Mouse (Mus musculus): Measurements from ENCODE around the gene Prkcb.

Gene Prkcb

DNA sequence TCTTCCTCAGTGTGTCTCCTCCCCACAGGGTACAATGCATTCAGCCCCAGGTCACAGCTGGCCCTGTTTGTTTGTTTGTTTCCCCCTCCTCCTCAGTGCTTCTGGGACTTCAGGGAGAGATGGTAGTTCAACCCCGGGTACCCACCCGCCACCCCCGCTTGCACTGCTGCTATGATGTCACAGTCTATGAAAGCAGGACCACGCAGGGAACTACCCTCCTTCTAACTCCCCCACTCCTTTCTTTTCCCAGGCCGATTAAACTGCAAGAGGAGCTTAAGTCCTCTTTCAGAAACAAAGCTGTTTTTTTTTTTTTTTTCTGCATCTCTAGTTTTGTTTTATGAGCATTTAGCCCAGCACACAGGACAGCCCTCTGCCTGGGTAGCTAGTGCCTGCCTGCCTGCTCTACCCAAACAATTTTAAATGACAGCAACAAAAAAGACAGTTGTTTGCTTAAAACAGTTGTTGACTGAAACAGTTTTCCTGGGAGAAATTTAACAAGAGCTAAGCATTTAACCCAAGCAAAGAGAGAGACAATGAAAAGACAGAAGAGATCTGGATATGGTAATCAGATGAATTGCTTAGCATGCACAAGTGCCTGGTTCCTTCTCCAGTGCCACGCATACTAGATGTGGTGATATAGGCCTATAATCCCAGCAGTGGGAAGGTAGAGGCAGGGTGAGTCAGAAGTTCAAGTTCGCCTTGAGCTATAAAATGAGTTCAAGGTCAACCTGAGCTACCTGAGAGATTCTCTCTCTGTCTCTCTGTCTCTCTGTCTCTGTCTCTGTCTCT lies 232.5 kb downstream of the Prkcb start:
- DNase-seq (ENCODE audit: low spot score in 2 of 2), result no peak

DNA sequence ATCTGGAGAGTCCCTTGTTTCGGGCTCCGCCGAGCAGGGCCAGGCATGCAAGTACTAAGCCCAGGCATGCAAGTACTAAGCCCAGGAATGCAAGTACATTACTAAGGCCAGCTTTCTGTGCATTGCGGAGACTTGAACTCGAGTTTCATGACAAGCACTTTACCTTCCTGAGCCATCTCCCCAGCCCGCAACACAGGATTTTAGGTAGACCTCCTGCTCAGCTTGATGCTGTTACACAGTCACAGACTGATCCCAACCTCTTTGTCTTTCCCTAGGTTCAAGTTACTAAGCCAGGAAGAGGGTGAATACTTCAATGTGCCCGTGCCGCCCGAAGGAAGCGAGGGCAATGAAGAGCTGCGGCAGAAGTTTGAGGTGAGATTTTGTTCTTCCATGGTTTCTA lies 239.7 kb downstream of the Prkcb start:
- no peak for DNase-seq (ENCODE audit: low spot score in 2 of 2)

DNA sequence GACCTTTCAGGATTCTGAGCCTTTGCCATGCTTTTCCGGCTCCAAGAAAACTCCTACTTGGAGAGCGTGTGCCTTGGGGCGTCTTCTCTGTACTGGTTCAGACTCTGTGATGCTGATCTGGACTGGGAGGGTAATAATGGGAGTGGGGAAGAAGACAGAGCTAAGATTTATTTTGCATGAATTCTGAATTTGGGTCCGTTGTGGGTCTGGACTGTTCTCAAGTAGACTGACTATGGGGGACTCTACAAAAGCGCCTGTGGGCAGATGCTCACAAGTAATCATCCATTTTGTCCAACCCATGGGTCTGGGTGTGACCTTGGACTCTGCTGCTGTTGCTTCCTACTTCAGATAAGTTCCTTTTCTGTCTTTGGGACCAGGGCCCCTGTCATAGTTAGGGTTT lies 240.1 kb downstream of the Prkcb start:
- DNase-seq (ENCODE audit: low spot score in 2 of 2), result no peak

DNA sequence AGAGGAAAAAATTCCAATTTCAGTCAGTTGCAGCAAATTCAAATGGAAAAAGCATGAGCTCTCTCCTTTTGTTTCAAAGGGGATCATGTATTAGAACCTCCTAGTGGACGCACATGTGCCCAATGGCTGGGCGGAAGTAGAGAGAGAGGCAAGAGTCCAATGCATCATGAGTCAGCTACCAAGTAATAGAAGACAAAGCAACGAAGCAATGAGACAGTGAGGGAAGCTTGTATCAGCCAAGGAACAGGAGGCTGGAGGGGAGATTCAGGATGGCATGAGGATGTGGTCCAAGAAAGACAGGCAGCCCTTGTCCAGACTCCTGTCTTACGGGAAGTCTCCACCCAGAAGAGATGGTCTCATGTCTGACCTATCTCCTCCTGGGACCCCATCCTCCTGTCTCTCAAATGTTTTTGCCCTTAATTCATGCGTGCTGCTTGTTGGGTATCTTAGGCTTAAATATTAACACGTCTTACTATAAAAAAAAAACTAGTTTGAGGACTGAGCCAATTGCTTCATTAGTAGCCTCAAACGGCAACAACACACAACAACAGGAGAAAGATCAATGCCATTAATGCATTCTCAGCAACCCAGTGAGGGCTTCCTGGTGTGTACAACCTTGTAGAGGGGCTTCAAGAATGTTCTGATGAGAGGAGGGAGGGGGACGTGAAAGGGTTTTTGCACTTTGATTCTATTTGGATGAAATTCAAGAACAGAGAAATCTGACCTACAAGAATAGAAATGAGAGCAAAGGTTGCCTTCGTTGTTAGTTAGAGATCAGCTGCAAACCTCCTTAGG lies 245.2 kb downstream of the Prkcb start:
- no peak for DNase-seq (ENCODE audit: low spot score in 2 of 2)

DNA sequence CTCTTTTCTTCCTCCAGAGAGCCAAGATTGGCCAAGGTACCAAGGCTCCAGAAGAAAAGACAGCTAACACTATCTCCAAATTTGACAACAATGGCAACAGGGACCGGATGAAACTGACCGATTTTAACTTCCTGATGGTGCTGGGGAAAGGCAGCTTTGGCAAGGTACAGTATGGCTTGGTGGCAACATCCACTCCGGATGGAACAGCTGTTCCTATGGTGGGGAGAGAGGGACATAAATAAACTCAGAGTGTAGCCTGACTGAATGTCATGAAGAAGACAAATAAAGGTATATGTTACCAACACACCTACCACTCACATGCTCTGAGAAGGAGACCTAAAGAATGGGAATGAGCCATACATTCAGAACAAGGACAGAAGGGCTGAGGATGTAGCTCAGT lies 256.1 kb downstream of the Prkcb start:
- no peak for DNase-seq (ENCODE audit: low spot score in 2 of 2)

DNA sequence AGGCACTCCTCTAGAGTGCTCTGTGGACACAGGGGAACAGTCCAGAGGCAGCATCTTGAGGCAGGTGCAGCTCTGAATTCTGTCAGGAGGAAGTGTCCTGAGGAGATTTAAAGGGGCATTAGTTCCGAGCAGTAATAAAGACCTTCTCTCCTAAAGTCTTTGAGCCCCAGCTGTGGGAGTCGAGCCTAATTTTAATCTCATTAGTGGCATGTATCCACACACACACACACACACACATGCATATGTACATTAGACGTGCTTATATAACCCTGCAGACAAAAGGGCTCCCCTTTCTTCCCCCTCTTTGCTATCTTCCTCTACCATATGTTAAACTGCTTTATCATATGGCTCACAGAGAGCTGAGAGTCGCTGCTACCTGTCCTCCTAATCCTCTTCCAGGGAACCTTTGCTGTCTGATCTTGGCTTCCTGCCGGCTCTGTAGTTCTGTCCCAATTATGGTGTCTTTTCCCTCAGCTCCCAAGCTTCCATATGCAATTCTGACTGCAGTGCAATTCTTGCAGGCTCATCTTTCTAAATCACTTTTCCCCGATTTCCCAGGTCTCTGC lies 268.1 kb downstream of the Prkcb start:
- DNase-seq (ENCODE audit: low spot score in 2 of 2), result no peak

DNA sequence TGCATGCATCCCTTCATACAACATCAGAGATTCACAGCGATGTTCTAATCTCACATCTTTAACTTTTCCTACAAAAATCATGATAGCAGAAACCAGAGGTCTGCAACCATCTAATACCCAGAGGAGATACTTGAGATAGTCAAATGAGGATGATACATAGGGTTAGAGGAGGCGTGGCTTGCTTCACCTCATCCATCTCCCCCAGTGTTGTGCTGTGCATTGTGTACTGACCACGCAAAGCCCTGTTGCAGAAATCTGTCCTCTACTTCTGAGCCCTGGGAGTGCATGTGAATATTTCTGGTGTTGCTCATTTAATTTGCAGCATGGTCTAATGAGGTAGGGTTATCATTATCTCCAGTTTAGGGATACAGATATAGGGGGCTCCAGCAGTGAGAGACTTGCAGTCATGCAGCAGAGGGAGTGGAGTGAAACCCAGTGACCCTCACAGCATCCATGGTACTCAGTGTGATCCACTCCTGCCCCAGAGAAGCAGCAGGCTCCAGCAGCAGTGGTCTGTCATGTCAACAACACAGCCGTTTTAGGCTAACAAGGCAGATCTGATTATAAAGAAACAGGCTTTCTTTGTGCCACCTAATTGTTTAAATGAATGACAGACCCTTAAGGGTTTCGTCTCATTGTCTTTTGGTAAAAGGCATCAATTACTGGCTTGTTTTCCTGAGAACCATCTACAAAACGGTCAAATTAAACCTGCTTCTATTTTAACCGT lies 269.7 kb downstream of the Prkcb start:
- DNase-seq (ENCODE audit: low spot score in 2 of 2), result no peak

DNA sequence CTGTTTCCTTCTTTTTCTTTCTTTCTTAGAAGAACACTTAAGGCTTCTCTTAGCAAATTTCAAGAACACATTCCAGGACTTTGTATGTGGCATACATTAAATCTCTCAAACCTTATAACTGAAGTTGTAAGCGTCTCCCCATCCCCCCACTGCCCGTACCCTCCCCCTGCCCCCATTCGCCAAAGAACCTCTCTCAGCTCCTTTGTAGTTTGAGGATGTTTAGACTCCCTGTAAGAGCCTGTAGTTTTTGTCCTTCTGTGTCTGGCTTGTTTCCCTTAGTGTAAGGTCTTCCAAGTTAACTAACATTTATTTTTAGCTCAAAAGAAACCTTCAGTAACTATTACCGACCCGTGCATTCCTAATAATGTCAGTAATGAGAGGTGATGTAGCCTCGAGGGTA lies 270.4 kb downstream of the Prkcb start:
- no peak for DNase-seq (ENCODE audit: low spot score in 2 of 2)

DNA sequence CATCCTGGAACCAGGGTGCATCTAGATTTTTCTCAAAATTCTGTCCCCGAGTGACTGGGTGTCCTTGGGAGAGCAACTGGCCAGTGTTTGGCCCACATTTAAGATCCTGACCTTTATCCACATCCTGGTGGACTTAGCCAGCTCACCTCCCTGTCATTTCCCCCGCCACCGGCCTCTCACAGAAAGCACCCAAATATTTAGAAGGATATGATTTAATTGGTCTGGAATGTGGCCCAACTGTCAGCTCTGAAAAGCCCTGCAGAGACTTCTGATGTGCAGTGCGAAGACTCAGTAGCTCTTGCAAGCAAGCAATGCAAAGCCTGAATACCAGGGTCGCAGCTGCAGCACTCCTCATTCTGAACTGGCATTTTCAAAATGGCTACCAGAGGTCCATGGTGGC lies 274.0 kb downstream of the Prkcb start:
- no peak for DNase-seq (ENCODE audit: low spot score in 2 of 2)

DNA sequence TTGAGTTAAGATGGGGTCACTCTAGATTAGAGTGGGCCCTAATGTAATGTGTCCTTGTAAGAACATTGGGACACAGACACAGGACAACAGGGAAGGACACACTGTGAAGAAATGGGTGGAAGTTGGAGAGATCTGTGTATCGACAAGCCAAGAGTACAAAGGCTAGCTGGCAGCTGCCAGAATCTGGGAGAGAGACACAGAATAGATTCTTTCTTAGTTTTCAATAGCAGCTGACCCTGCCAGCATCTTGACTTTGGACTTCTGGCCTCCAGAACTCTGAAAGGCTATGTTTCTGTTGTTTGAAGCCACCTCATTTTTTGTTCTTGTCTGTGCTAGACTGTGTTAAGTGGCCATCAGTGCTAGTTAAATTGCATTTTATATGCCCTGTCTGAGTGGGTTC lies 276.8 kb downstream of the Prkcb start:
- DNase-seq (ENCODE audit: low spot score in 2 of 2), result no peak

DNA sequence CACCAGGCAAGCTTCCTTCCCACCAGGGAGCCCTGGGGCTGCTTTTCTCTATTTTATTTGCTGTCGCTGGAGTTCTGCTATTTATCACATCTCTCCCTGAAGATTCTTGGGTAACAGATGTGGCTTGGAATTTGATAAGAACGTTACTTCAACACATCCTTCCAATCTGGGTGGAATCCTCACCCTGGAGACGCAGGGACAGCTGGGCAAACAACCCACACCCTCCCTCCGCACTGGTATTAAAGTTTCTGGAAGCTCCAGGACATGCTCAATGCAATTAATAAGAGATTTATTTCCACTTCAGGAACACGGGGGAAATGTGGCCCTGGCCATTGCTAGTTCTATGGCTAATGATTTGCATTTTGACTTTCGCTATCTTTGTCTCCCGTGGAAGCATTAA lies 277.5 kb downstream of the Prkcb start:
- no peak for DNase-seq (ENCODE audit: low spot score in 2 of 2)

DNA sequence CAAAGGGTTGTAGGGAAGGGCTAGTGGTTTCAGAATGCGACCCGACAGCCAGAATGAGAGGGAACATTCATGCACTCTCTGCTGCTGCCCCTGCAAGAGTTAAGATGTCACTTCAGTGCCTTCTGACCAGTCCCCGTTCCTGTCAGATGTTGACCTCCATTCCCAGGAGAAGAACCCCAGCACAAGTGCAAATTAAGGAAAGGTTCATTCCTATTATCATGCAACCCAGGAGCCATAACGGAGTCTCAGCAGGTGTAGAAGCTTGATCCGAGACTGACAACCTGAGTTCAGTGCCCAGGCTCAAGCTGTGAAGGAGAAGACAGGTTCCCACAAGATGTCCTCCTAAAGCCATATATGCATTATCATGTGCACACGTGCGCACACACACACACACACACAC lies 280.2 kb downstream of the Prkcb start:
- no peak for DNase-seq (ENCODE audit: low spot score in 2 of 2)

DNA sequence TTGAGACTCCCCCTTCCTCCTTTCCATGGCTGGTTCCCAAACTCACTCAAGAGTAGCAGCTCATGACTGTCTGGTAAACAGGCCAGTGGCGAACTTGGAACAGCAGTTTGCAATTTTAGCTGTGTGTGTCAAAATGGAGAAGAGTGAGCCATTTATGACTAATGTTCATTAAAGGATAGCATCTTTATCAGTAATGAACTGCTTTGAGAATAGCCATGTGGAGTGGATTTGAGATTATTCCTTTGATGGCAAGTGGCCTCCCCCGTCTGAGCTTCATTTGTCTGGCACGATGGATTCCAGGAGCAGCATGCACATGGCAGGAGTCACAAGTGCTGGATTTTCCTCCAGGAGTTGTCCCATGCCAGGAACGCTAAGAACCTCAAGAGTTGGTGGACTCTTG lies 281.9 kb downstream of the Prkcb start:
- no peak for DNase-seq (ENCODE audit: low spot score in 2 of 2)

DNA sequence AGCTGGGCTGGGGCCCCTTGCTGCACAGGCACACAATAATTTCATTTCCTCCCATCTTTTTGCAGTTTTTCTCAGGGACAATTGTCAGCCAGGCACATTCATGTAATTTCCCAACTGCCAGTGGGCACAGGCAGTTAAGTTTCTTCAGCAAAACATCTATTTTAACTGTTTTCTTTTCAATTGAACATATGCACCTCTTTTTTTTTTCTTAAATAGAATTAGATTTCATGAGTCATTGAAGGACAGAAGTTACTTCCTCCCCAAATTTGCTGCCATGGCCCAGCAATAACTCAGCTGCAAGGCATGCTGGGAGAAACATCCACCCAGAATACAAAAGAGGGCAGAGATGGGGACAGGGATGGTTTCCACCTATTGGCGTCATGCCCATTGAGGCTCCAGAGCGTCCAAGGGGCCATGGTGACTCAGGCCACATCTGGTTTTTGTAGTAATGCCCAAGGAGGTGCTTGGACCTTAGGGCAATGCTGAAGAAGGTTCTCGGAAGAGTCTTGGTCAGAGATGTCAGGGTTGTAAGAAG lies 284.6 kb downstream of the Prkcb start:
- no peak for DNase-seq (ENCODE audit: low spot score in 2 of 2)

DNA sequence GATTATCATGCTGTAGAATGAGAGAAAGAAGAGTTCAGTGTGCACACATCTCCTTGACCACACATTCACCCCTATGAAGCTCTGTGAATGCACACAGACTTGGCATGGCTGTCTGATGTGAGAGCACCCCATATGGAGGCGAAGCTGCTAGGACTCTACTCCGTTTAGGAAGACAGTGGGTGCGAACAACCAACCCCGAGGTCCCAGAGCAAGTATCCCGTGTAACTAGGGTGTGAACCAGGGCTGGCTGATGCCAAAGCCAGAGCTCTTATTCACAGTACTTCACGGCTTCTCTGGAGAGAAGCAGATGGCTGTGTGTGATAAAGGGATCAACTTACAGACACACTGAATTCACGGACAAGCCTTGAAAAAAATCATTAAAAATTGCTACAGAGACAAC lies 285.9 kb downstream of the Prkcb start:
- no peak for DNase-seq (ENCODE audit: low spot score in 2 of 2)

DNA sequence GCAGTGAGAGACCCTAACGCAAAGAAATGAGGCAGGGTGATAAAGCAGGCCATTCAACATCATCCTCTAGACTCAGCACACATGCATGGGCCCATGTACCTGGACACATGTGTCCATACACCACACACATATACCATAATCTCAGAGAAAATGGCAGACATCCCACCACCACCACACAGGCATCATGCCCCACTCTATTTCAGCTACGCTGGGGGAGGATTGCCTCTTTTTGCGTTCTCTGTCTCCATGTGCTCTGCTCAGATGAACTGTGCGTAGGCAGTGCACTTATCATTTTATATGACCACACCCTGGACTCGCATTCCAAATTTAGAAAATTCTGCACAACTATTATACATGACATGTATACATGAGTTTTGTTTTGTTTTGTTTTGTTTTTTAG lies 286.5 kb downstream of the Prkcb start:
- no peak for DNase-seq (ENCODE audit: low spot score in 2 of 2)

DNA sequence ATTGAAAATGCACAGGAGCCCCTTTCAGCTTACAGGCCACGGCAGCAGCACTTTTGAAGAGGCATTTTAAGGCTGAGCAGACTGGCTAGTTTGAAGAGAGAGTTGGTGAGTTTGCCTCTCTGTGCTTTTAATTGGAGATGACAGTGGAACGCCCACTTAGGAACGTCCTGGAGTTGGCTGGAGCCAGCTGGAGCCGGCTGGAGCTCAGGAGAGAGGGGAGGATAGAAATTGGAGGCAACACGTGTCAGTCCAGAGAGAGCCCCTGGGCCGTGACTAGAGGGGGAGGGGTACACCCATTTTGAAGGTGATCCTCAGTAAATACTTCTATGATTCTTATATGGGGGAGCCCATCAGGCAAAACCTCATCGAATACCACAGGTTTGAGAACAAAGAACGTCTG lies 287.0 kb downstream of the Prkcb start:
- peak in 1 of 2 experiments; percentile 26 for DNase-seq (ENCODE audit: low spot score in 2 of 2)

DNA sequence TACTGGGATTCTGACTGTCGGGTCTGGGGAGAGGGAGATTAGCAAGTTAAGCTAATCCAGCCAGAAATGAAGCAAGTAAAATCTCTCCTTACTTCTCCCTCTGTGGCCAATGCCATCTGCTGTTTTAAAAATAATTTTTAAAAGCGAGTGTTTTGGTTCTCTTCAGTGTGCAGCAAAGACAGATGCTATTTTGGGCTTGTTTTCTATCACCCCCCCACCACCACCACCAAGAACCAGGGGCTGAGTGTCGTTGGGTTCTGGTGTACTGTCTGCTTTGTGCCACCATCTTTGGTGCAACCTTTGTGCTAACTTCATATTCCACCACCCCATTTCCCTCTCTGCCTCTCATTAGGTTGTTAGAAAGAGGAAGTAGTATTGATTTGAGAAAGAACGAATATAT lies 289.0 kb downstream of the Prkcb start:
- no peak for DNase-seq (ENCODE audit: low spot score in 2 of 2)

DNA sequence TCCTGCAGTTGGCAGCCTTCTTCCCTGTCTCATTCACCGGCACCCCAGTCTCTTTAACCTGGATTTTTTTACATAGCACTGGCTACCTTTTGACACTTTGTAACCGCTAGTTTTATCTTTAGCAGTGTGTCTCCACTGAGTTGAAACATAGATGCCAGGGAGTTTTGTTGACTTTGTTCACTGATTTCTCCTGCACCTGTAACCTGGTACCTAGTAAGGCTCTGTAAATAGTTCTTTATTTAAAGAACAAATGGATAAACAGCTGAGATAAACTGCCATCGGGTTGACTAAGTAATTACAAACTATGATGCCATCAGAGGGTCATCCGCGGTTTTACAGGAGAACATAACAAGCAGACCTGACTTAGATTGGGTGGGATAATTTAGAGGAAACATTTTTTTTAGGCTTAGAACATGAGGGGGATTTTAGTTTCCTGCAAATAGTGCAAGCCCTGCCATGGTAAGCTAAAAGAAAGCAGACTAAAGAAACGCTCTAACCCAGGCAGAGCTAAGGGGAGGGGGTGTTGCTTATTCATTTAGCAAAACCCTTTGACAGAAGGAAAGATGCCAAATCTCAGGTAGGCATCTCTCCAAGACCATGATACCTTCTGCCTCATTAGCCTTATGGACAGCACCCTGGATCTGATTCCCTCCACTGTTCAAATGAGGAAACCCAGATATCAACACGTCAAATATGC lies 291.1 kb downstream of the Prkcb start:
- DNase-seq (ENCODE audit: low spot score in 2 of 2), result no peak

DNA sequence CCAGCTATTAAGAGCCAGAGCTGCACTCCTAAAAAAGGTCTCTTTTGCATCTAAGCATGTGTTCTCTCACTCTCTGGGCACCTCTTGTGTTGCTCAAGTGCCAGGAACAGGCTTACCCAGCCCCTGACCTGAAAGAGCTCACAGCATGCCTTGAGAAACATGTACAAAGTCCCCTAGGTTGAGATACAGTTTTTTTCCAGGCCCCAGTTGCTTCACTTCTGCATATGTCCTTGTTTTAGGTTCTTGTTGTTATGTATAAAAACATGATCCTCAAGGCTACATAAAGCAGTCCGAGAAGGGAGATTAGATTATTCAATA lies 291.6 kb downstream of the Prkcb start:
- no peak for DNase-seq (ENCODE audit: low spot score in 2 of 2)

DNA sequence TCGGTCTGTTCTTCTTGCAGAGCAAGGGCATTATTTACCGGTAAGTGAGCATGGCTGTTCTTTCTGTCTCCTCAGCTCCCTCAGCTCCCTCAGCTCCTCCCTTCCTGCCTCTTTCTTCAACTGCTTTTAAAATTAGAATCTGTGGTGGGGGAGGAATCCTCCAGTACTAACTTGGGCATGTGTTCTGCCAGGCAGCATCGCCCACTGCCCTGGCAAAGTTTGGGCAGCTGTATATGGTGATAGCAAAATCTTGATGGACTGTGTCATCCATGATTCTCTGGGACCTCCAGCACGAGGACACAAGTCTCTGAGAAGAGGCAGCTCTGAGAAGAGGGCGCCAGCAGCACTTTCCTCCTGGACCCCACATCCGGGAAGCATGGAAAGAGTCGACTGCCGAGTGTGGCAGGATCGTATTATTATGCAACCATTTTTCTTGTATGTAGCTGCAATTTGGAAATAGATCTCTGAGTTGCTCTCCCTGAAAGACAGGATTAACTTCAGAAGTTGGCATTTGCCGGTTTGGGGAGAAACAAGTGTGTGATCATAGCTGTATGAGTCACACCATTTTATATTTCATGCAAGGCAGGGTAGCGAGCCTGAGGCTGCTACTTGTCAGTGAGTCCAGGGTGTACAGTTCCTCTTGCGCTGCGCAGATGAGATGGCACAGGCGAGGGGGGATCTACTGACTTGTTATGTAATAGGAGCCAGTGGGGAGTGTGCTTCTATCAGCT lies 296.0 kb downstream of the Prkcb start:
- no peak for DNase-seq (ENCODE audit: low spot score in 2 of 2)

All from urinary bladder, postnatal 4 days (tissue).